Mouse (Mus musculus): Measurements from ENCODE around the gene Senp3. TPM values are rescaled to one million over a fixed set of nuclear protein-coding genes. Genes with fewer than 3 reads are reported as not detected.
"Not testable (repeated sequence)": the region's sequence is repeated elsewhere in the genome, so short reads cannot be mapped to it uniquely, and the experiment has no call there.

The Senp3 gene
- 10 to 100 TPM; 22.7 TPM for total RNA-seq (2021)
- long read RNA-seq, experiment 1, partial matches to known transcripts = 3 of 7 reads
- long read RNA-seq, experiment 1, other reads (novel, unspliced or antisense) = 2 of 7 reads
- long read RNA-seq, experiment 2, partial matches to known transcripts = 1 of 7 reads
- long read RNA-seq, experiment 2, other reads (novel, unspliced or antisense) = 4 of 7 reads

- DNase-seq = peak; percentile 90 to 94
- intact Hi-C loops (cut with DNase I) = loop anchor here (2.0 to 5.0 kb wide), 3 partner anchors 36 to 559 kb away; partner anchors contain the start of gene 9130213A22Rik
Observed at GRCm38 (mm10) chr11:69681314-69682208, at the start of gene Senp3. TSS of gene Senp3 (minus strand) at chr11:69682084.

DNA sequence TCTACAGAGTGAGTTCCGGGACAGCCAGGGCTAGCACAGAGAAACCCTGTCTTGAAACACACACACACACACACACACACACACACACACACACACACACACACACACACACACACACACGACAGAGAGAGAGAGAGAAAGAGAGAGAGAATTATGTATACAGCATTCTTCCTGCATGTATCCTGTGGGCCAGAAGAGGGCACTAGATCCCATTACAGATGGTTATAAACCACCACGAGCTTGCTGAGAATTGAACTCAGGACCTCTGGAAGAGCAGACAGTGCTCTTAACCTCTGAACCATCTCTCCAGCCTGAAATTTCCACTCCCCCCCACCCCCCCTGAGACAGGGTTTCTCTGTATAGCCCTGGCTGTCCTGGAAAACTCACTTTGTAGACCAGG, 49.5 kb upstream of the Senp3 start:
- intact Hi-C loops (cut with DNase I); DNase-seq: not testable (repeated sequence)

GRCm38 (mm10) chr11:69729063-69729462, 47.2 kb upstream of the Senp3 start:
- intact Hi-C loops (cut with DNase I) = loop anchor here (2.0 kb wide), 1 partner anchor 148 kb away; no protein-coding TSS in a partner anchor

DNA sequence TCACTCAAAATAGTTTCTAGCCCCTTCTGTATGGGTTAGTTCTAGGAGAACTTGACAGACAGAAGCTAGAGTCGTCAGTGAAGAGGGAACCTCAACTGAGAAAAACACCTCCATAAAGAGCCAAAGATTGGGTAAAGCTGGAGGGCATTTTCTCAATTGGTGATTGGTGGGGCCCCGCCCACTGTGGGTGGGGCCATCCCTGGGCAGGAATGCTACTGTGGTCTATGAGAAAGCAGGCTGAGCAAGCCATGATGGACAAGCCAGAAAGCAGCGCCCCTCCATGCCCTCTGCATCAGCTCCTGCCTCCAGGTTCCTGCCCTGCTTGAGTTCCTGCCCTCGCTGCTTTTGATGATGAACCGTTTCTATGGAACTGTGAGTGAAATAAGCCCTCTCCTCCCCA, 44.1 kb upstream of the Senp3 start:
- DNase-seq = no peak
- intact Hi-C loops (cut with DNase I) = no loop called here

More at GRCm38 (mm10) chr11:69729063-69729462, 47.2 kb upstream of the Senp3 start:
- DNase-seq = peak; percentile 40 to 43

- no peak for DNase-seq
- intact Hi-C loops (cut with DNase I) = no loop called here
Observed at GRCm38 (mm10) chr11:69723074-69723473, 41.2 kb upstream of the Senp3 start.

- intact Hi-C loops (cut with DNase I) = no loop called here
- DNase-seq = no peak
Observed at GRCm38 (mm10) chr11:69720852-69721251, 39.0 kb upstream of the Senp3 start.

- DNase-seq = no peak
Observed at GRCm38 (mm10) chr11:69719423-69719822, 37.5 kb upstream of the Senp3 start.

GRCm38 (mm10) chr11:69718661-69719060, 36.8 kb upstream of the Senp3 start:
- intact Hi-C loops (cut with DNase I) = loop anchor here (5.0 kb wide), 1 partner anchor 36 kb away; the partner anchor contains the start of gene Senp3
- DNase-seq = no peak

More at GRCm38 (mm10) chr11:69719423-69719822, 37.5 kb upstream of the Senp3 start:
- intact Hi-C loops (cut with DNase I) = loop anchor here (5.0 kb wide), 1 partner anchor 37 kb away; the partner anchor contains the start of gene Senp3

DNA sequence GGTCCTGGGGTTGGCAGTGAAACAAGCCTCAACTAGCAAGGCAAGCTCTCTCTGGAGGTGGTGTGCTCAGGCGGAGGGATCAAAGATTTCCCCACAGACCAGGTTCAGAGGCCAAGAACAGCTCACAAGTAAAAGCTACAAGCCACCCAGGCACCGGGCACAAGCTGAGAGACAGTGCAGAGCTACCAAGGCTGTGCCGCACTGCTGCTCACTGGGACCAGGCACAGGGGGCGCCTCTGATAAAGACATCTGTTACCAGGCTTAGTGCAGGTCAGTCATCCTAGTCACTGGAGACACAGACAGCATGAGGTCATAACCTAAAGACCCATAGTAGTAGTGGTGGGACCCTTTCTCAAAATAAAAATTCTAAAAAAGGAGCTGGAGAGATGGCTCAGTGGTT, 35.1 kb upstream of the Senp3 start:
- no peak for DNase-seq
- intact Hi-C loops (cut with DNase I) = loop anchor here (5.0 kb wide), 1 partner anchor 35 kb away; the partner anchor contains the start of gene Senp3

DNA sequence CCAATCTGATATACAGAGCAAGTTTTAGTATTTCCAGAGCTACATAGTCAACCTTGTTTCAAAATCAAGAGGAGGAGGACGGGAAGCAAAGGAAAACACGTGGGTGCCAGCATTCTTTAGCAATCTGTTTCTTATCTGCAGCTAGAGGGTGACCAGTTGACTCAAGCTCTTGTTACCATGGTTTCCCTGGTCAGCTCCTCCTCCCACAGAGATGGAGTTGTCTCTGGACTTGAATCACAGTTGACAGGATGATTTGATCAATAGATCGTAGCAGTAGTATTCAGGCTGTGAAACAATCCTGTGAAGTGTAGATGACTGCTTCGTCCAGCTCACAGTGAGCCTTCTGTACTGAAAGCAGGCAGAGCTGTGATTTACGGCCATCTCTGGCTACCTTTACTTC, 34.0 kb upstream of the Senp3 start:
- intact Hi-C loops (cut with DNase I) = loop anchor here (5.0 kb wide), 1 partner anchor 34 kb away; the partner anchor contains the start of gene Senp3
- DNase-seq = no peak

DNA sequence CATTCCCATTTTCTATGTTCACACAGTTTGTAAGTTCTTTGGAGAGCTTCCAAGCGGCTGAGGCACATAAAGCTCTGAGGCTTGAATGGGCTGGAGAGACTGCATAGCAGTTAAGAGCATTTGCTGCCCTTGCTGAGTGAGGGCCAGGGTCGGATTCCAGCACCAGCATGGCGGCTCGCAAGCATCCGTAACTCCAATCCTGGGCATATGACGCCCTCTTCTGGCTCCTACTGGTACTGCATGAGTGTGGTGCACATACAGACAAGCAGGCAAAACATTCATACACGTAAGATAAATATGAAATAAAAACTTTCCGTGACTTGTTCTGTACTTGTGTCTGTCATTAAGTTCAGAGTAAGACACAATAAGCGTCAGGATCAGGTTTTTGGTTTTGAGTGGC, 33.6 kb upstream of the Senp3 start:
- intact Hi-C loops (cut with DNase I) = loop anchor here (5.0 kb wide), 1 partner anchor 33 kb away; the partner anchor contains the start of gene Senp3
- no peak for DNase-seq

- intact Hi-C loops (cut with DNase I) = loop anchor here (5.0 kb wide), 1 partner anchor 32 kb away; the partner anchor contains the start of gene Senp3
- DNase-seq = no peak
Observed at GRCm38 (mm10) chr11:69714636-69715329, 32.9 kb upstream of the Senp3 start.

DNA sequence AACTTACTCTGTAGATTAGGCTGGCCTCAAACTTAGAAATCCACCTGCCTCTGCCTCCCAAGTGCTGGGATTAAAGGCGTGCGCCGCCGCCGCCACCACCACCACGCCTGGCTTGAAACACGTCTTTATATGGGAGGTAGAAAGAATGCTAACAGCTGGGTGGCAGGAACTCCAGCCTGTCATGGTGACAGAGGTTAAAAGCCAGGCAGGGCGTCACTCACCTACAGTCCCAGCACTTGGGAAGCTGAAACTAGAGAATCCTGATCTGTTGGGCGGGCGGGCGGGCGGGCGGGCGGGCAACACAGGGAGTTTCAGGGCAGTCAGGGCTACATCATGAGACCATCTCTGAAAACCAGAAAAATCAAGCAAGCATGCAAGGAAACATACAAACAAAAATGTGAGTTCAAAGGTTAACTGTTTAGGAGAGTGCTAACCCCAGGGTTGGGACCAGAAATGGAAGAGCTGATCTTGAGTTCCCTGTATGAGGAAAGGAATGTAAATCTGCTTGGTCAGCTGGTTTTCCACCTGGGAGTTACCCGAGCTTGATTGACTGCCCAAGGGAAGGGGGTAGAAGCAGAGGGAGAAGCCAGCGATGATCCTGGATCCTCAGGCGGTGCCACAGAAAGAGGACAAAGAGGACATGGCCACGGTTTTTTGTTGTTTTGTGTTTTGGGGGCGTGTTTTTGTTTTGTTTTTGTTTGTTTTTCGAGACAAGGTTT, 31.2 kb upstream of the Senp3 start:
- intact Hi-C loops (cut with DNase I) = no loop called here
- DNase-seq = no peak

- intact Hi-C loops (cut with DNase I) = no loop called here
- no peak for DNase-seq
Observed at GRCm38 (mm10) chr11:69711082-69711481, 29.2 kb upstream of the Senp3 start.

GRCm38 (mm10) chr11:69710470-69710869, 28.6 kb upstream of the Senp3 start:
- DNase-seq = no peak
- intact Hi-C loops (cut with DNase I) = no loop called here

DNA sequence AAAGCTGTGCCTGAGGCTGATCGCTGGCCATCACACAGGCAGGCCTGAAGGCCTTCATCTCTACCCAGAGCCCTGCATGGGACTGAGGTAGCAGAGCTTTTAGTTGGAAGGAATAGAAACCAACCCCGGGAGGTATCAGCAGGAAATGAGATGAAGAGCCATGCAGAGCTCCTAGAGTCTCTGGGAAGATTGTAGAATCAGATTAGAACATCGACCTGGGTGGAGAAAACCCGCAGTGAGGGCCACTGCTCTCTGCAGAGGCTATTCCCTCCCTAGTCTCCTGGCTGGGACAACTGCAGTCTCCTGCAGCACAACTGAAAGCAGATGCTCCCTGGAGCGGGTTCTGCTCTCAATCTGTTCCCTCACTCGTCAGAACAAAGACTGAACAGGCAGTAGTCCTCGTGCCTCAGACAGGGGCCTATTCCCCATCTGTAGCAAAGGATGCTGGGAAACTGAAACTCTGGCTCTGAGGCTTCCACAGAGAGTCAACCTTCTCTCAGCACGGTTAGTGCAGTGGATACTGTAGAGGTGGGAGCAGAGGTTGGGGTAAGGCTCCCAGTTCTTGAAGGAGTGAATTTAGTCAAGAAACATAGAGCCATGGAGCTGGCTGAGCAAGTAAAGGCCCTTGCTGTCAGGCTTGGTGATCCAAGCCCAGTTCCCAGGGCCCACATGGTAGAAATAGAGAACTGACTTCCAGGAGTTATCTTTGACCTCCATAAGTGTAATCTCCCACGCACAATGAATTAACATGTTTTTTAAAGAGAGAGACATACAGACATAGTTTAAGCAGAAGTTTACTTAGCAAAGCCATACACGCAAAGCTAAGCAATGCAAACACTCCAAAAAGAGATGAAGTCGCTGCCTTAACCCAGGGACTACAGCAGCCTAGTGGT, 27.9 kb upstream of the Senp3 start:
- DNase-seq = no peak
- intact Hi-C loops (cut with DNase I) = loop anchor here (5.0 kb wide), 1 partner anchor 43 kb away; no protein-coding TSS in a partner anchor

DNA sequence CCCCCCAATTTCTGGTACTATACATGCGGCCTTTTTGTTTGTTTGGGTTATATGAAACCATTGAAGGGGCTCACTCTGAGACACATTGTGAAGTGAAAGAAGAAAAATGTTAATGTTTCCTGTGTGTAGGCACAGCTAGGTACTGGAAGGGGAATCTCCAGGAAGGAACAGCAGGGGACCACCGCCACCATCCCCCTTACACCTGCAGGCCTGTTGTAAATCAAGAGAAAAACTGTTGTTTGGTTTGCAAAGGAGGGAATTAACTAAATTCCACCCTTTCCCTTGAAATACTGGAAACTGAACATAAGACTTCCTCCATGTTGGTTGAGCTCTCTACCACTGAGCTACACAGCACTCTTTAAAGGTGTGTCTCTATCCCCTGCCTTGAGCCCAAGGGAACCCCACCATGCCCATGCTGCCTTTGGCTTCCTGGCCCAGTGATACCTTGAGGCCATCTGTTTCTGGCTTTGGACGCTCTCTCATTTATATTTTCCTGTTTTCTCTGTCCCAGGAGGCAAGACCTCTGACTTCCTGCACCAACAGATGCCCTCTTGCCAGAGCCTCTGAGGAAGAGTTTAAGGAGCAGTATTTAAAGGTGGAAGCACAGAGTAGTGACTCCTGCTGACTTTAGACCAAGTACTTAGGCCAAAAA, 26.9 kb upstream of the Senp3 start:
- intact Hi-C loops (cut with DNase I) = loop anchor here (5.0 kb wide), 1 partner anchor 44 kb away; no protein-coding TSS in a partner anchor
- no peak for DNase-seq

GRCm38 (mm10) chr11:69707873-69708381, 26.0 kb upstream of the Senp3 start:
- no peak for DNase-seq

More at GRCm38 (mm10) chr11:69707873-69708381, 26.0 kb upstream of the Senp3 start:
- intact Hi-C loops (cut with DNase I) = loop anchor here (5.0 kb wide), 1 partner anchor 44 kb away; no protein-coding TSS in a partner anchor

Data from gastrocnemius, postnatal 36 days (tissue).